Mouse (Mus musculus) urinary bladder, postnatal 14 days (tissue): Measurements from ENCODE around the gene Npr3.

ENCODE experiments used
- DNase-seq: peaks from one replicate; pipeline ENCODE4 v3.0.0; 2021; ENCODE audit warnings: low spot score

The Npr3 gene

DNA sequence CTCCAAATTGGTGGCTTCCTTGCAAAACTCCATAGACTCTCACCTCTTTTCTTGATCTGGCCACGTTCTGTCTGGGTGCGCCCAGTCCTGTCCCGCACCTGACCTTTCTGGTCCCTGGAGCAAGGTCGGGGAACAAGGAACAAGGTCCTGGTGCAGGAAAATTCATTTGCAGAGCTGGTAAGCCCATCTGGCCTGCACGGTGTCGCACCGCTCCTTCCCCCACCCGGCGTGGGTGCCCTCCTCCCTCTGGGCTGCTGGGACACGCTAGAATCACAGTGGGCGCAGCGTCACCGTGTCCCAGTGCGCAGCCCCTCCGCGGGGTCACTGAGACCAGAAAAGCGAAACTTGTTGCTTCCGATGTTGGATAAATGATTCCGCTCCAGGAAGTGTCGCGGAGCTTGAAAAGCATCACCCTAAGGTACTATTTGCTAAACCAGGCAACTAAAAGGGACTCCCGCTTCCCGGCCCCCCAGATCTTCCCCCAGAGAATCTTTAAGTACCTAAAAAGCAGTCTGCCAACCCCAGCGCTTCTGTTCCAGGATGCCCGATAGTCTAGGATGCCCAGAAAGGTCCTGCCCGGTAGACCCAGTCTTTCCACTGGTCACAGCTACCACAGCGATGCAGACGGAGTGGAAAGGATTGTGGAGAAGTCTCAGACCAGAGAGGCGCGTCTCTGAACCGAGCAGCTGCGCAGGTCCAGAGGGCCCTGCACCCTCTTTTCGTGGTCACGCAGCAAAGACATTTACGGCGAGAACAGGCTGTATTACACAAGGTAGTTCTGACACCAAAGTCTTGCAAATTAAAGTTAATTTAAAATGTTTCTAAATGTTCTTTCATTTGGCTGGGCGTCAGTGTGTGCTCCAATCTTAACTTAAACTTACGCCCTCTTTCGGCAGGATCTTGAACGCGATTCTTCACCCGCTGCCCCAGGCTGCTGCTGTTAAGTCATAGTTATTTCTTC is at the start of gene Npr3:
Npr3 (minus strand) TSS at position 717 of the 961 bp plus-strand sequence.
- peak; percentile 60 for DNase-seq

DNA sequence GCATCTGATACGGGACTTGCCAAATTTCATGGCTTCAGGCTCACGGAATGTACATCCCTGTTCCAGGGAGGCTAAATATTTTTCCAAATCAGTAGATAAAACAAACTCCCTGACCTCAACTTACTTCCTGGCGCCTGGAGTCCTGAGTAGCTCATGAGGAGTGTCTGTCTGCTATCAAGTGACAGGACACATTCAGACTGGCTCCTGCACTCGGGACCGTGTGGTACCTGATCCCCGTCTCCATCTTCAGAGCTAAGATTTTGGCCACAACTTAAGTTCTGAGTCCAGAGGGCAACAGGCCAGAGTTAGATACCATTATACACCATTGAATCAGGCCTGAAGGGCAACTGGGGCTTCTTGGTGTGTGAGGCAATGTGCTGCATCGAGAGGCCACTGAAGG is 49.0 kb upstream of the Npr3 start:
- DNase-seq, result no peak

DNA sequence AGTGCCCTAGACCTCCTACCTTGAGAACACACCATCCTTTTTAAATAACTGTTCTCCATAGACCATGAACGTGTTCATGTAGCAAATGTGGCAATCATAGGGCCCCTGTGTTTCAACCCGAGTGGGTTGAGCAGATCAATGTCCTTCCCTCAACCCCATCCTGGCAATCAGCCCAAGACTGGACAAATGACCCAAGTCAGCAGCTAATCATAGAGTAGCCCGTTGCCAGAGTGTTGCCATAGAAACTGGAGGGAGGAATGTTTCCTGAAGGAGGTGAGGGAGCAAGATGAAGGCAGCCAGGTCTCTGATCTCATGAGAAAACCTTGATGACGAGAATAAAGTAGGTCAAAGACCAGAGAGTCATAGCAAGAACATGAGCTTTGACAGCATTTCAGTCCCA is 47.1 kb upstream of the Npr3 start:
- DNase-seq, result no peak

DNA sequence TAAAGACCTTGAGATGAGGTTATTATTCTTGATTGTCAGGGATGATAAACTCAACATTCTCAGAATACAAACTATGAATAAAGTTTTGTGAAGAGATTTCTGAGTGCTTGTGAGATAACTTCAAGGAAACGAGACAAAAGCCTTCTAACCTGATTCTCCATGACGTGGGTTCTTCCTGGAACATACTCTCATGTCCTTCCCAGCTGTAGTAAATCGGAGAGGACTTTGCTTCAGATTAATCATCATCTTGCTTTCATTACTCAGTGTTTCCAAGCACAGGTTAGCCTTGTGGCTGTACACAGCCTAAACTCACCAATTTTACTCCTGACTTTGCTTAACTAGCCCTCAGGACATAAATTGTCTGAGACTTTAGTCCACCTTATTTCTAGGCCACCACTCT is 45.1 kb upstream of the Npr3 start:
- DNase-seq, result no peak

DNA sequence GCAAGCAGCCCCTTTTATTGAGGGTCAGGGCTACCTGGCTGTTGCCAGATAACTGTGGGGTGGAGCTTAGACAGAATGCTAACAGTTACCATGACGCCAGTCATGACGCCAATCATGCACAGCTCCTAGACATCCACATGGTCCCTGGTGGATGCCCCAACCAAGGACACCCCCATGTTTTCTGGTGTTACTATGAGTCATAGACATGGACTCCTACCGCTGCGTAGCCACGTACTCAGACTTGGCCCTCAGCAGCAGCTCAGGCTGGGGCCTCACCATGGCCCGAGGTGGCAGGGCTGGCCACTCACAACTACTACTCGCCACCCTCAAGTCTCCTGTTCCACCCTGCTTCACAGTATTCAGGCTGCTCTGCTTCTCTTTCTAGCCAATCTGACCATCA is 44.1 kb upstream of the Npr3 start:
- DNase-seq, result no peak

DNA sequence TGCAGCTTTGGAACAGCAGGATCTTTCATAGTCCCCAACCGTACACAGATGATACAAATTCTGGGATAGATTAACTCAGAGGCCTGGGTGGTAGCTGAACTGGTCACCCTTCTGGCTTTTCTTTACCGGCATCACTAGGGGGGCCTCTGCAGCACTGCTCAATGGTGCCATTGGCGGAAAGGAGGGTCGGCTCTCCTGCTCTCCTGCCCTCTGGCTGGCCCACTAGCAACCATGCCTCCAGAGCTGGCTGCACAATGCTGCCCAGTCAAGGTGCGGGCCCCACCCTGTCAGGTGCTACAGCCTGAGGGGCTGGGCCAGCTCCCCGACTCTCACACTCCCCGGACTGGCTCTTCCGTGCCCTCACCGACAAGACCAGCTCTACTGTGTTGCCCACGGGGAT is 43.1 kb upstream of the Npr3 start:
- DNase-seq, result no peak

DNA sequence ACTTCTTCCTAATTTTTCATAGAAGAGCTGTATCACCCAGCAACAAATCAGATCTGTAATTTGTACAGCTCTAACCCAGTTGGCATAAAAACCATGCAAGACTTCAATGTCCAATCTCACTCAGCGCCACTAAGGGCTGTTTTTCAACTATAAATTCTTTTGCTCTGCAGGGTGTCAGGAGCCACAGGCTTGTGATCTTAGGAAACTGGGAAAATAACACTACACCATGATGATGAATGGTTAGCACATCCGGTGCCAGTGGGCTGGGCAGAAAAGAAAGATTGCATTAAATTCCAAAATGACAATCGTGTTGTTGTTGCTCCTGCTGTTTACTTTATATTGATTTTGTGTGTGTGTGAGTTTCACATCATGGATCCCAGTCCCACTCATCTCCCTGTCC is 42.4 kb upstream of the Npr3 start:
- DNase-seq, result no peak

DNA sequence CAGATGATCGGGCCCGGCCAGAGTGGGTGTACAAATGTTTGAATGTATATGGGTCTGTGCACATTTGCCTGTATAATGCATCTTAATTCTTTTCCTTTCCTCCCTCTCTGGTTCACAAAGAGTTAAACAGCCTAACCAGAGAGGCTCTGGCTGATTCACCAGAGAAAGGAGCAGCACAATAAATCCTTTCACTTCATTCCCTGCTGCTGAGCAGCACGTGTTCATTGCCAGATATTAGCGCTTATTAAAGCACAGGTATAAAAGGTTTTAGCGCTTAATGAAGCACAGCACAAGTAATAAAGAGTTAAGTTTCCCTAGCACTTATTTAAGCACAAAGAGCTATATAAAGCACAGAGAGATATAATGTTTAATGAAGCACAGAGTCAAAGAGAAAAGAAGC is 33.8 kb upstream of the Npr3 start:
- no peak for DNase-seq

DNA sequence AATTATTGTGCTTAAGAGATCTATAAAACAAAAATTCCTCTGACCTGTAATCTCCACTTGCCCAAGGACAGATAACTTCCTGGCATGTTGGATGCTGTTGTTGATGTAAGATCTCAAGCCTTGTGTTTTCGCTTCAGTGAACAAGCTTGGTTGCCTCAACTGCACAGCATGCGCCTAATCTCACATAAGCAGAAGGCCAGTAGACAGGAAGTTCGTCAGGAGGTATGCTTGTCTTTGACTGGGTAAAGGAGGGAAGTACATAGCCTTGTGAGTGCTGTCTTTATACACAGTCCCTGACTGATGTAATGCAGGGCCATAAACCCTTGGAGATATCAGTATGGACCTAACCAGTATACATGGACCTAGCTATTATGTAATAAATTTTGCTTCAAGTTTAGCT is 20.7 kb upstream of the Npr3 start:
- DNase-seq, result no peak

DNA sequence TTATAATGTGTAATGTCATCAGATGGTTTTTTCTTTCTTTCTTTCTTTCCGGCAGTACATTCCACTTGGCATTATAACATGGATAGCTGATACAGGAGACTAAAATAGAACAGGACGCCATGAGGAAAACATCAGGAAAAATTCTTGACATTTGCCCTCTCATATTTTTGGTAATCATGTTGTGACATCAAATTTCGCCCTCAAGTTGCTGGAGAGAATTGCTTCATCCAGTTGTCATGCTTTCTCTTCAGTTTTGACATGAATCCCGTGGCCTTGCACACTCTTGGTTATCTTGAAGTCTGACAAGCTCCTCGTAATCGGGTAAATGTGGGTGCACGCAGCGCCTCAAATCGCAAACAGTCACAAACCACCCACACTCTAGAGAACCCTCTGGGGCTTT is 7.0 kb upstream of the Npr3 start:
- no peak for DNase-seq

DNA sequence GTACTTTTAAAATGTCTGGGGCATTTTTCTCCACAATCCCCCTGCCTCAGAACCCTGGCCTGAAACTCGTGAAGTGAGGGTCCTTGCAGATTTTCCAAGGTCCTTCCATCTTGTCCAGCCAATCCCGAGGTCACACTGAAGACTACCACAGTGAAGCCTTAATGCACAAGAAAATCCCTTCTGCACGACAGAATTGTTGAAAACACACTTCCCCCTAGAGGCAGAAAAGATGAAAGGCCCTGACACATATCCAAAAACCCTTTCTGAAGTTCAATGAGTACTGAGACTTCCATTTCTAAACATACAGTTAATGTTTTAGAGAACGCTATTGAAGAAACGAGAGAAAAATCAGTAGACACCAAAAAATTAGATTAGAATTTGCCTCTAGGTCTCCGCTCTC is 2.8 kb upstream of the Npr3 start:
- no peak for DNase-seq

DNA sequence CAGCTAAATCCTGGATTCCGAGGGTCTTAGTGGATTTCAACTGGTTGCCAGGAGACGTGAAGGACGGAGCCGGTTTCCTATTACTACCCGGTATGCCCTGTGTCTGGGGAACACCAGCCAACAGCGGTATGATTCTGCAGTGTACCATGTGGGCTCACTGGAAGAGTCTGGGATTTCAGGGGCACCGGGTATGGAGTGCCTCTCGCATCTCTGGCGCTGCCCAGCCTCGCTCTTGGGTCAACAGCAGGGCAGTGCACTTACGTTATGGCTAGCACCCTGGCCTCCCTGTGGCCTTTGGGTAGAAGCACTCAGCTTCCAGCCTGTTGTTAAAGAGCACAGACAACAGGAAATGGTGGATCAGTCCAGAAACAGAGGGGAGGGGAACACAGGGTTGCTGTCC is 1.1 kb upstream of the Npr3 start:
- DNase-seq, result no peak

DNA sequence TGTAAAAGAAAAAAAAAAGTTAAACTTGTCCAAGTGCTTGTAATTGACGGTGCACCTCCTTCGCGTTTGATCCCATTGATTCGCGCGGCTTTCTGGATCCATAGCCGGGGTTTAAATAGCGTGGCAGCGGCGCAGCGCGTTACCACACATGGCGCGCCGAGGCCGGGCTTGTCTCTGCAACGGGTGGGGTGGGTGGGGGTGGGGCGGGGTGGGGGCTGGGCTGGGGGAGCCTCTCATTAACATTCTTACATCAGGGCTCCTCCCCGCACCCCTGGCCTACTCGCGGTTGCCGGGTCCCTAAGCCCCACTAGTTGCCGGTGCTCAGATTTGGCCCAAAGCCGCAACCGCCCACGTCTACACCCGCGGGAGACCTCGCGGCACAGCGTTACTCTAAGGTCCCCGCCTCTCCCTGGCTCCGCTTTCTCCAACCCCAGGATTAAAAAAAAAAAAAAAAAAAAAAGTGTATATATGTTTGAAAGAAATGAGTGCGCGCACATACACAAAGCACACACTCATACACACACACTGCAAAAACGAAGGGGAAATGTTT is 991 bp downstream of the Npr3 start:
- peak; percentile 28 for DNase-seq

DNA sequence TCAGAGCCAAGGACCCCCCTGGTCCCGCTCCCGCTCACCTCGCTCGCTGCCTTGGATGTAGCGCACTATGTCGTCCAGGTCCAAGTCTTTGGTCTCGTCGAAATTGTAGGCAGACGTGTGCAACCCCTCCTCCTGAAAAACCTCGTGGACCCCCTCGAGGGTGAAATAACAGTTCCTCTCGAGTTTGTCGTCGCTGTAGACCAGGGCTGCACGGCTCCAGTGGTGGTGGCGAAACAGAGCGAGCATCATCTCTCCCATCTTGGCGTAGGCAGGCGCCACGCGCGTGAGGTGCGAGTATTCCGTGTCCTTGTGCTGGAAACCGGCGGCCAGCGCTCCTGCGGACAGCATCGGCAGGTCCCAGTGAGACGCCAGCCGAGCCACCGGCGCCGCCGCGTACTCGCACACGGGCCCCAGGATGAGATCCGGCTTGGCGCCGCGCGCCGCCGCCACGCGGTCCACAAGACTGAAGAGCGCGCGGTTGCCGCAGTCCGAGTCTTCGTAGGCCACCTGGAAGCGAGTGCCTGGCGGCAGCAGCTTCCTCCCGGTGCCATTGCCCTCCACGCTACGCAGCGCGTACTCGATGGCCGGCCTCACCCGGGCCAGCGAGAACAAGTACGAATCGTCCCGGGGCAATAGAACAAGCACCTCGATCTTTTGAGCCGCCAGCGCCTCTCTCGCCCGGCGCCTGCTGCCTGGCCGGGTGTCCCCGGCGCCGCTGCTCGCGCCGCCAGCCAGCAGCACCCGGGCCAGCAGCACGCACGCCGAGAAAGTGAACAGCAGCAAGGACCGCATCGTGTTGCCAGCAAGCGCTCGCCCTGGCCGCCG is 2.0 kb downstream of the Npr3 start:
- DNase-seq, result peak; percentile 28

DNA sequence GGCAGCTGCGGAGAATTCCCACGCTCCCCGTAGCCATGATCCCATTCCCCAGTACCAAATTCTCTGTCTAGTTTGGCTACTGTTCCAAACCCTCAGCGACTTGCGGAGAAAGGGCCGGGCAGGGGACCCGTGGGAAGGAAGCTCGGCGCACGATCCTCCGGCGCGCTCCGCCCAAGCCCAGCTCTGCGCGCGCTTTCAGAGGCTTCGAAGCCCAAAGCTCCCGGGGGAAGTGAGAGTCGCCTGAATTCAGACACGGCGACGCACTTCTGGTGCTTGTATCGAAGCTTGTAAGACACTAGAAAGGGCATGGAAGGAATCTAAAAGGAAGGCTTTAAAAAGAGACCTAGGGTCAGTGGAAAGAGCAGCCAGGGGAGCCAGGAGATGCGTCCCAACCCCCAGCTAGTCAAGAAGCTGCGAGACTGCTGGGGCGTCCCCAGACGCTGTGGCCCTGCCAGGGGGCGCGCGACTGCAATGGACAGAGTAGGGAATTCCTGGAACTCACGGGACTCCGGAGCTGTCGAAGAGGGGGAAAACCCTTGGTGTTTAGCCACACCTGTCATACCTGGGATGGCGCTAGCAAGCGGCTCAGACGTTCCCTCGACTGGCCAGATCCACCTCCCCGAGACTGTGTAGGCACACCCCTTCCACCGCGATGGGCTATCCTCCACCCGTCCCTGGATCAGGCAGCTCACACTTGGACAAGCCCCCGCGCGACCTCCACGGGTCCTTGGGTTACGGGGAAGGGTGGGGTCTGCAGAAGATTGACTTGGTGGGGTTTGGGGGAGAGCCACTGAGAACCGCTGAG is 2.8 kb downstream of the Npr3 start:
- peak; percentile 25 for DNase-seq

DNA sequence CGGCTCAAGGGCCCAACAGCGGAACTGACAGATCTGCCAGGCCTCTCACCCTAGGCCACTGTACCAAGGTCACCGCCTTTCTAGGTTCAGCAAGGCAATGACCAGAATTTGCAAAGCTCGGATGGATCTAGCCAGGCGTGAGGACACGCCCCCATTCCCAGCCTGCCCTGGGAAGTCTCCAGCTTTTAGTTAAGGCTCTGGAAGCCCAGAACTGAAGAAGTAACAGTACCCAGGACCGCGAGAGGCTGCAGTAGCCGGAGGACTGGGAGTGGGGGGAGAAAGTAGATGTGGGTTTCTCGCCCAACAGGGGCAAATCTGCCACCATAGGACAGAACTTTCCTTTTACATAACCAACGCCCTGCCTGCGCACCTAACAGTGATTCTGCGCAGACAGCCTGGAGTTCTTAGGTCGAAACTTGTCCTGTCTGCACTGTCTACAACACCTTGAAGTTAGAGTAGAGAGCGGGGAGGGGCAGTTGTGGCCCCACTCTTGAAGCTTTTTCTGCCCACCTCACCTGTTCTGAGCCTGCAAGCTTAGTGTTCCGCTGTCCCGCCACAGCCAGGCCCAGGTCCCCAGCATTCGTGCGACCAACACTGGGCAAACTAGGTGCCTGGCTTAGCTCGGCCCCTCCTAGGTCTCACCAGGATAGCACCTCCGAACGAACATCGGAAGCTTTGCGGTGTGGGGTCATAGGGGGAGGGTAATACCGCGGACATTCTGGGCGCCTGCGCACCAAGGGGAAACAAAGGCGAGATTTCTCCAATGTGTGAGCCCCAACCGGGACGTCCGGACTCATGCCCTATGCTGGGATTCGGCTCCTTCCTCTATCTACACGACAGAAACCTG is 3.7 kb downstream of the Npr3 start:
- DNase-seq, result no peak

DNA sequence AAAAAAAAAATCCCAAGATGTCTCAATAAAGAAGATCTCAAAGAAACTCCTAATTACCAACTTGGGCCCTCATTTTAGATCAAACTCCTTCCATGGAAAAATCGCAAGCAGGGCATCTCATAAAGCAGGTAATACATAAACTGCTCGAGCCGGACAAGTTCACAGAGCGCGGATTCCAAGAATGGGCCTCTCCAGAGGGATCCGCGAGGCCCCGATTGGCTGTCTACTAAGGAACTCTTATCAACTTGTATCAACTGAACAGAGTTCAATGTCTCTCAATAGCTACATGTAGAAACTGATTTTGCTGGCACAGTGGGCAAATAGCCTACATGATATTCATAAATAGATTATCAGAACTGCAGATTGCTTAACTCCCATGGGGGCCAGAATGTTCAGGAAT is 9.5 kb downstream of the Npr3 start:
- DNase-seq, result no peak

DNA sequence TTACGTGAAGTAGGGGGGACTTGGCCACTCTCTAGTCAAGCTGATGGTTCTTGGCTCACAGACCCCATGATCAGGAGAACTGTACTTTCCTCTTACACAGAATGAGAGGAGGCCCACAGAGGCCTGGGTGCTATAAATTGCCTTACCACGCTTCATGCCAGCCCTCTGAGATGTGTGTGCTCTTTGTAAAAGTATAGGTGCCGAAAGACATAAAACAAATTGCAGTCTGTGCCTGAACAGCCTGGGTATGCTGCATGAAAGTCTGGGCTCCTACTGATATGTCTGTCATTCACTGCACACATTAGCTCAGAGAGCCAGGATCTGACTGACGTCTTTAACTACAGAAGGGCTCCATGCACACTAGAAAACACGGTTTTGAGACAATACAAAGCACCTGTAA is 9.9 kb downstream of the Npr3 start:
- no peak for DNase-seq

DNA sequence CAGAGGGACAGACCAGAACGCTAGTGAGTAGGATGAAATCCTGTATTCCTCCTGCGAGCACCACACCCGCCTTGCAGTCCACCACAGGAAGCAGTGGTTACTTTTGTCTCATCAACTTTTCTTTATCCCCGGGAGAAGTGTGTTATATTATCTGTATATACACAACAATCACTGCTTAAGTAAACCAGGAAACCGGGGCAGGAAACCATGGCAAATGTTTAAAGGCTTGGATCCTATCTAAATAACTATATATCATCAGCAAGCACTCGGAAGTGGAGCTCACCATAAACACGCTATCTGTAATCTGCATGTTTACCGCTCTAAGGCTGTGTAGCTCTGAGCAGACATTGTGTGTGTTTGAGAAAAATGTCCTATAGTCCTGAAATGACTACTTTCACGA is 13.1 kb downstream of the Npr3 start:
- DNase-seq, result no peak

DNA sequence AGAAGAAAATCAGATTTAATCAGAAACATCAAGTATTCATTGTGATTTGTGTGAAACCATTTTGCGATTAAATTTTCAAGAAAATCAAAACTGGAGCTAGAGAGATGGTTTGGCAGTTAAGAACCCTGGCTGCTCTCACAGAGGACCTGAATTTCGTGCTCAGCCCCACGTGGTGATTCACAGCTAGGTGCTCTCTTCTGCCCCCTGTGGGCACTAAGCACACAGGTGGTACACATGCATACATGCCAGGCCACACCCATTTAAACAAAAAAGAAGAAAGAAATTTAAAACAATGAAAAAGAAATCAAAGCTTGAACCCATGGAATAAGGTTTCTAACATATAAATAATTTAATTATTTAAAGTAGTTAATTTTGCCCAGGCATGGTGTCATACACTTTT is 15.7 kb downstream of the Npr3 start:
- DNase-seq, result no peak
